Mouse (Mus musculus) right cerebral cortex, postnatal 36 days (tissue): ENCODE data around the gene Ptprd.

Experiments
- DNase-seq, 2 experiments: peaks; one replicate each; pipeline ENCODE4 v3.0.0; 2022; ENCODE audit warnings: low spot score in 2 of 2, mixed read lengths in 1 of 2

Gene Ptprd

DNA sequence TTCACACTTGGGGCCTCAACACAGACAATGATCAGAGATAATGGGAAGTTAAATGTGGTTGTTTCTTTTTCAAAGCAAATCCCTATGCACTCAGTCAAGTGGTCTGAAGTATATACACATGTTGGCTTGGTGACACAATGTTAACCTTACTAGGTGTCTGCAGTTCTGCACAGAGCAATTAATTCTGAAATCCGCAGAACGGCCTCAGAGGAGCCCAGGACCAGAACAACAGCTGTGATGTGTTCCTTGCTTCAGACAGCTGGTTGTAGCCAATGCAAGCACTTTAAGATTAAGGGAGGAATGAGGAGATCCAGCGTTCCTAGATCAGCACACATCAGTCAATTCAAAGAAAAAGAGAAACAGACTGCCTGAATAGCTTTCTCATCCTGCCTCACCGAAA lies 1891.9 kb downstream of the Ptprd start:
- DNase-seq: no peak

DNA sequence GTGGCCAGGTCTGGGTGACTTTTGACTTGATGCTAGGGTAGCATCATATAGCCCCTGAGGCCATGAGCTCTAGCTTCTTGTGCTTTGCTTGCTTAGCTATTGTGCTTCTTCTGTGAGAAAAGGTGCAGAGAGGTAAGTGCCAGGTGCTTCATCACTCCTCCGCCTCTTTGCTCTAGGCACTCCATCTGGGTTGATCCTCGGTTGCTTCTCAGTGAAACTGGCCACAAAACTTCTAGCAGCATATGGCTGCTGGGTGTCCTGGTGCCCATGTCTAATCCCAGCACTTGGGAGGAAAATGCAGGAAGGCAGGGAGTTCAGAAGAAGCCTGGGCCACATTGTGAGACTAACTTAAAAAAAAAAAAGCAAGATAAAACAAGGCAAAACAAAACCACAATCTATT lies 1895.8 kb downstream of the Ptprd start:
- no peak for DNase-seq

DNA sequence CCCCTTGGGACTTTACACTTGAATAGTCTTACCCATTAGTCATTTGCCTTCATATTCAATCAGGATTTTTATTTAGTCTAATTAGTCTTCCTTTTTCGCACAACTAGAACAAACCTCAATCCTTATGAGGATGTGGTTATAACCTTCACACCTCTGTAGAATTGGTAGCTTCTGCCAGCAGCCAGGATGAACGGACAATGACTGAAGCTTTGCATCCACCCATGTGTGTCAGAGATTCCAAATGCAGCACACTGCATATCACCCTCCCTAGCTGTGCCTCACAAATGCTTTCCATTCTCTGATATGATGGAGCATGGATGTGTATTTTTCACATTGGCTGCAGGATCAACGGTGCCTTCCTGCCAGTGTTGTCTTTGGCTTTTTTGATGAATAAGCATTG lies 1898.0 kb downstream of the Ptprd start:
- DNase-seq: no peak

- no peak for DNase-seq
Observed at GRCm38 (mm10) chr4:76312593-76312992, 1899.2 kb downstream of the Ptprd start.

DNA sequence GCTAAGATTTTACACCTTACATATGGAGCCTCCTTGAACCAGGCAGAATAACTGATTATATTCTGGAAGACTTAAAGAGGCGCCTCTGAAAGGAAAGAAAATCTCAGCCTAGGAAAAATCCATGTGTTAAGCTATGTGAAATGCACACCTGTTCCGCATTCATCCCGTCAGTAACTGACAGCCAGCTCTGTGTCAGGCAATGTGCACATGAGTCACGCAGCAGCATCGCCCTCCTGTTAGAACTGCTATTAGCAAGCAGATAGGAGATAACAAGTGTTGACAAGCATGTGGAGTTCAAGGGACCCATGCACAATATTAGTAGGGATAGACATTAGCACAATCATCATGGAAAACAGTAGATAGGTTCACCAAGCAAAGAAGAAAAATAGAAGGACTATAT lies 1905.8 kb downstream of the Ptprd start:
- no peak for DNase-seq

DNA sequence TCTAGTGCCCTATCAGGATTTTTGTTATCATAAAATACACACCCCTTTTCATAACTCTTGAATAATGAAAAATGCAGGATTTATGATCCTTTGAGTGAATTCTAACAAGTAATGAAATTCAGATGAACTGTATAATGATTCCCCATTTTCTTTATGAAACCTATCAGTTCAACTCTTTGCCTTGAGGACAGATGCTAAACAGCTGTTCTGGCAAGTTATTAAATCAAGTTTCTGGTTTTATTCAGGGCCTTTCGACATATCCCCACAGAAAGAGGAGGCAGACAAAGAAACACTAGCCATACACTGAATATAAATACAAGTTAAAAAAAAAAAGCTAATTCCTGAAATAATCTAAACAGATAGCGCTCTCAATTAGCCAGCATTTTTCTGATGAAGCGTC lies 1914.4 kb downstream of the Ptprd start:
- no peak for DNase-seq

GRCm38 (mm10) chr4:76292733-76293357 lies 1918.9 kb downstream of the Ptprd start:
- DNase-seq: no peak

GRCm38 (mm10) chr4:76290484-76290818 lies 1921.3 kb downstream of the Ptprd start:
- no peak for DNase-seq

DNA sequence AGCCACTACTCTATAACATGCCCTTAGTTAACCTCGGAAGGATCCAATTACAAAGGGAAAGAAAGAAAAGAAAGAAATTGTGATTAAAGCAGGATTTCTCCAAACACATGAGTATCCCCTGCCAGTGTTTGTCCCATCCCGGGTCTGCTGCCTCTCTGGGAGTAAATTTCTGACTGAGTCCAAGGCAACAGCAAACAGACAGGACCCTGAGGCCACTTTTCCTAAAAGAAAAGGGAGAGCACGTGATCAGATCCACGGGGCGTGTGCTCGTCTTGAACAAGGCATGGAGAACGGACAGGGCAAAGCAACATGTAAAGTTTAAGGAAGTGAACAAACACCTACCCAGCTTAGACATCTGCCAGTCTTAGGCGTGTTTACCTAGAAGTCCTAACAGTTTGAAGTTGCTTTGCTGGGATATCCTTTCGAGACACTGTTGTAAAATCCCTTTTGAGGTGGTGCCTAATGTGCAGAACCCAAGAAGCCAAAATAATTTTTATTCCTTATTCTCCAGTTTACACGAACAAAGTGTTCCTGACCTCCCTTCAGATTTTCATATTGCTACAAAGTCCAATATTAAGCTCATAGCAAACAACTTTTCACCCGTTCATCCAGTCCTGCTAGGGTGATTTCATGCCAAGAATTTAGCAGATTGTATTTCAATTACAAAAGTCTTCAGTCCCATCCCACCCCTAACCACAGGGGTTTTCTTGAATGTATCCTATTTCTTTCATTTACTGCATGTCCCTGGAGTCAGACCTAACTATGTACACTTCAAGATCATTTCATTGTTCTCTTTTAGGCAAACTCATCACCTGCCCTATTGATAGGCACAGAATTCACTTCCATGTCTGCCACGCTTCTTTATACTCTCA lies 1921.9 kb downstream of the Ptprd start:
- DNase-seq: no peak

DNA sequence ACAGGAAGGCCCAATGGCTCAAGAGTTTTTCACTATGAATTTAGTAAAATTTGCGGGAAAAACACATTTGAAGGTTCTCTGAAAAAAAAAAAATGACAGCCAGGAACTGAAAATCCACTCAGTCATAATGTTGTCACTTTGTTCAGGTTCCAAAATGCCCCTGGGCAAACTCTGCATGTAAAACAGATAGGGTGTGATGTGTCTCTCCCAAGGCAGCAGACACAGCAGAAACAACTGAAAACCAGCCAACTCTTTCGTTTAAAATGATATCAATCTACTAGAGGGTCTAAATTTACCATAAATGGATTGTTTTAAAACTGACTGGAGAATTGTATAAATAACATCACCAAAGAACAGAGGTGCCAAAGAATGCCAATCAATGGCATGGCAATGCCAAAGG lies 1925.7 kb downstream of the Ptprd start:
- DNase-seq: no peak

DNA sequence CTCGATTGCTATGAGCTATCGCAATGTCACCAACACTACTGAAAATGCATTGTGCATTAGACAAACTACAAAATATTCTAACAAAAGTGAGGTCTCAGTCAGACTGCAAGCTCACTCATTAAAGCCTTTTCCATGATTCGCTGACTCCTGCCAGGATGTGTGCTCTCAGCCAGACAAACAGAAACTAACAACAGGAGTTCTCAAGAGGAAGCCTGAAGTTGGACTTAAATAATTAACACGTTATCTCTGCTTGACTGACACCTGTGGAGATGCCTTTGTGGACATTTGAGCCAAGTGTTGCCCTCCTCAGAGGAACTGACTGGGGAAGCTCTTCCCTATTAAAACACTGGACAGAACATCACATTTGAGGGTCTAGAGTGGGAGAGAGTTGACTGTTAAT lies 1928.9 kb downstream of the Ptprd start:
- no peak for DNase-seq

- DNase-seq: no peak
Observed at GRCm38 (mm10) chr4:76262727-76263126, 1949.0 kb downstream of the Ptprd start.

GRCm38 (mm10) chr4:76260686-76261085 lies 1951.1 kb downstream of the Ptprd start:
- DNase-seq: no peak

DNA sequence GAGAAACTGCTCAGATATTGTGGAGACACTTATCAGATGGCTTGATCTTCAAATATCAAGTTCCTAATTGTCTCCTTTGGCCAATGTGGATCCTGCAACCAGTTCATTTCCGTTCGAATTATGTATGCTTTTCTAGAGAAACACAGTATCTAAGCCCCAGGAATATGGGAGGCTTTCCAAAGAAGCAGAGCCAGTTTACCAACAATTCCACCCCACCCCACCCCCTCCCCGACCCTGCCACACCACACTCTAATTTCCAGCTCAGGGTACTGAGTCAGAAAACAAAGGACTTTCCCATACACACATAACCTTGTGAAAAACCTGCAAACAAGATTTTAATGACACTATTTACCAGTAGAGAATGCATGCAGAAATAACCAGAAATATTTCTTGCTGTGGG lies 1951.5 kb downstream of the Ptprd start:
- DNase-seq: no peak

- DNase-seq: no peak
Observed at GRCm38 (mm10) chr4:76259636-76260035, 1952.1 kb downstream of the Ptprd start.

DNA sequence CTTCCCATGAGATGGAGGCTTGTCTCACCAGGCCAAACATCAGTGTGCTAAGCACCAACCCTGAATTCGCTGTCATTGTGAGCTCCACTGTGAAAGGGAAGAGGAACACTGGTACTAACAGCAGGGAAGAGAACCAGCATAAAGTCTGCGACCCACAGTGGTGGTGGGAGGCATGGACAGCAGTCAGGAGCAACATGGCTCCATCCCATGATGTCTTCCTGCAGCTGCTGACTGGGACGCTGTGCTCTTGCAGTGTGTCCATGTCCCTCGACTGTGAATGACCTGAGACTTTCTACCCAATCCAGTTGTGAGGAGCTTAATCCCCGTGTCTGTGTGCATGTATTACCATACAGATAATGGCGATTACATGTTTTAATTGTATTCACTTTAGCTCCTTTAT lies 1967.4 kb downstream of the Ptprd start:
- DNase-seq: no peak

DNA sequence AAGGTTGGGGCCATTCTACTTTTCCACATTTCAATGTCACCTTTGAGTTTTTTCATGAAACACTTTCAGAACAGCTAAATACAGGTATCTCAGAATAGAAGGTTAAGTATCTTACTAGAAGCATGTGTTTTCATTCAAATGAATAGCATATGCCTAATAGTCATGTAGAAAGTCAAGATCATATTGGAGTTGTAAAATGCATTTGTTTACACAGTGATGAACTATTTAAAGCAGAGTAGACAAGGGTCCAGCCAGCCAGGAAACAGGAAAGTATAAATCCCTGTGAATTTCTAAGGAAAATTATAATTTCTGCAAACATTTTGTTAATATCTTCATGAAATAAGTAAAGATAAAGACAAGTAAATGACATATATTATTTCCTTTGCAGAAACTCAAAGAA lies 1970.2 kb downstream of the Ptprd start:
- no peak for DNase-seq

DNA sequence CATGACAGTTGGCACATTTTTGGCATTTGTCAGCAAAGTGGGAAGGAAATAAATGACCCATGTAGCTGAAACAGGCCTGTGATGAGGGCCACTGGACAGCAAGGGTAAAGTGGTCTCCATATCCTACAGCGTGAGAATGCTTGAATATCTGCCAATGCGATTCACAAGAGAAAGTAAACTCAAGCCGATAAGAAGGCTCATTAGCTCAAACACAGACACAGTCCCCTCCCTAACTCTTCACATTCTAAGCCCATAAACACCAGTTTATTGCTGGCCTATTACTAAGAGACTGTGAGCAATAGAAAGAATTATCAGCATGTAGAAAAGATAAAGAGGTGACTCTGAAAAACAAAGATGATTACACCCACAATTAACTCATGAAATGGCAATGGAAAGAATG lies 1970.6 kb downstream of the Ptprd start:
- DNase-seq: no peak

- DNase-seq: no peak
Observed at GRCm38 (mm10) chr4:76239063-76239462, 1972.7 kb downstream of the Ptprd start.

GRCm38 (mm10) chr4:76238577-76238976 lies 1973.2 kb downstream of the Ptprd start:
- DNase-seq: no peak

DNA sequence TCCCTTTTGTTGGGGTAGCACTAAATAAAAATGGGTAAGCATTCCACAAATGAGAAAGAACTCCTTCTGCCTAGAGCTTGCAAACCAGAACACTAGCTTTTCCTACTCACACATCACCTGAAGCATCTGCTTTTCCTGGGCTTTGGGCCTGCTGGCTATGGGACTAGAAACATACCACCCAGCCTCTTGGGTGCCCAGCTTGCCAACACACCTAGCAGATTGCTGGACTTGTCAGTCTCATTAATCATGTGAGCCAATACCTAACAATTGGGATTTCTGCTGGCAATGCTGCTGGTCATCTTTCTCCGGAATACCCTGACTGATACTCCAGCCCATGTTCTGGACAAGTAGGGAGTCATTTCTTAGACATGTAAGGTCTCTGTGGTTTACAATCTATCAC lies 1973.9 kb downstream of the Ptprd start:
- no peak for DNase-seq

DNA sequence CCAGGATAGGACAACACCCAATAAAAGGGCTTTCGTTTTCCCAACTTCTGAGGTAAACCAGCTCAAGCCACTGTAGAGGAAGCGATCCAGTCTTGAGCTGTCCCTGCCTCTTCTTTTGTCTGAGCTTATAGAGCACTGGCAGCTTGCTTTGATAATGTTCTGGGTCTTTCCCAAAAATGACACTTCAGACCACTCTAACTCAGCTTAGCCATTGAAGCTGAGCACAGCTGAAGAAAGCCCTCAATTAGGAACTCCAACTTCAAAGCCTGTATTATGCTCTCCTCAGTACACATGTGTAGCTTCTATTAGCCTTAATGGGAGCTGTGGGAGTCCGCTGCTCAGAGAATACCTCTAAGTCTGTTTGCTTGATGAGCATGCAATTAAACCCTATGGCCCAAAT lies 1988.0 kb downstream of the Ptprd start:
- no peak for DNase-seq

GRCm38 (mm10) chr4:76222520-76222919 lies 1989.2 kb downstream of the Ptprd start:
- no peak for DNase-seq

GRCm38 (mm10) chr4:76218065-76218464 lies 1993.7 kb downstream of the Ptprd start:
- DNase-seq: no peak
